Mouse (Mus musculus): ENCODE results near the gene Dll1.

The Dll1 gene

GRCm38 (mm10) chr17:15376494-15377181, at the start of gene Dll1:
Gene Dll1, minus strand, starts transcription at chr17:15376872.
- CTCF ChIA-PET = interaction anchor here (0.5 kb wide), 1 partner anchor 37 kb away, joined by 3 read pairs; no protein-coding TSS in a partner anchor

GRCm38 (mm10) chr17:15425931-15426330, 49.3 kb upstream of the Dll1 start:
- CTCF ChIA-PET = no interaction called here

- CTCF ChIA-PET = no interaction called here
Measured at GRCm38 (mm10) chr17:15423080-15423765, 46.6 kb upstream of the Dll1 start.

GRCm38 (mm10) chr17:15422666-15423065, 46.0 kb upstream of the Dll1 start:
- CTCF ChIA-PET = no interaction called here

GRCm38 (mm10) chr17:15421446-15421845, 44.8 kb upstream of the Dll1 start:
- CTCF ChIA-PET = interaction anchor here (0.7 kb wide), 1 partner anchor 95 kb away, joined by 11 read pairs; no protein-coding TSS in a partner anchor

GRCm38 (mm10) chr17:15420021-15420603, 43.4 kb upstream of the Dll1 start:
- CTCF ChIA-PET = no interaction called here

- CTCF ChIA-PET = no interaction called here
Measured at GRCm38 (mm10) chr17:15419534-15419933, 42.9 kb upstream of the Dll1 start.

GRCm38 (mm10) chr17:15416596-15417215, 40.0 kb upstream of the Dll1 start:
- CTCF ChIA-PET = no interaction called here

GRCm38 (mm10) chr17:15410861-15411260, 34.2 kb upstream of the Dll1 start:
- CTCF ChIA-PET = no interaction called here

GRCm38 (mm10) chr17:15409261-15409660, 32.6 kb upstream of the Dll1 start:
- CTCF ChIA-PET = no interaction called here

- CTCF ChIA-PET = no interaction called here
Measured at GRCm38 (mm10) chr17:15406576-15406975, 29.9 kb upstream of the Dll1 start.

GRCm38 (mm10) chr17:15401716-15402115, 25.0 kb upstream of the Dll1 start:
- CTCF ChIA-PET = no interaction called here

GRCm38 (mm10) chr17:15395997-15396675, 19.5 kb upstream of the Dll1 start, which contains the start of gene Fam120b:
Gene Fam120b, plus strand, starts transcription at chr17:15396202.
- CTCF ChIA-PET = no interaction called here

- CTCF ChIA-PET = no interaction called here
Measured at GRCm38 (mm10) chr17:15389356-15389755, 12.7 kb upstream of the Dll1 start.

- CTCF ChIA-PET = no interaction called here
Measured at GRCm38 (mm10) chr17:15388892-15389291, 12.2 kb upstream of the Dll1 start.

GRCm38 (mm10) chr17:15383360-15383759, 6.7 kb upstream of the Dll1 start:
- CTCF ChIA-PET = no interaction called here

- CTCF ChIA-PET = no interaction called here
Measured at GRCm38 (mm10) chr17:15381869-15382660, 5.4 kb upstream of the Dll1 start.

GRCm38 (mm10) chr17:15381092-15381860, 4.6 kb upstream of the Dll1 start:
- CTCF ChIA-PET = no interaction called here

GRCm38 (mm10) chr17:15380641-15381051, 4.0 kb upstream of the Dll1 start:
- CTCF ChIA-PET = no interaction called here

- CTCF ChIA-PET = no interaction called here
Measured at GRCm38 (mm10) chr17:15379741-15380526, 3.3 kb upstream of the Dll1 start.
